ENCODE assay signal across 23 mouse cellular contexts in genomic region chr15:78062467-78062866, GRCm38 (mm10). TPM values are rescaled to one million over a fixed set of nuclear protein-coding genes. Genes with fewer than 3 reads are reported as not detected.
DNase-seq lines count a peak whose midpoint lies in the region; ATAC-seq lines count a peak whose summit lies in the region.
"Had no signal": no experiment of that assay in that cellular context is flagged by ENCODE, and none has a peak within 500 bp of the region (broad histone marks: within the 10 kb centered on the region; RNA-seq: fewer than 3 reads in every experiment).

No protein-coding gene starts in this region.

- intact Hi-C loops in left cerebral cortex, postnatal 14 days (cut with DNase I) = no loop called here

- 75% methylated on average over 14 of the region's 14 CpGs for WGBS in forebrain, embryonic 16.5 days

- no peak overlapping the region for H3K9ac ChIP-seq in forebrain, embryonic 16.5 days (replicated peaks; ENCODE audit: low read depth, low read length)
- H3K9ac ChIP-seq: neural tube, embryonic 15.5 days; stomach, embryonic 15.5 days had no signal

- no peak overlapping the region for H3K4me2 ChIP-seq in forebrain, embryonic 16.5 days (ENCODE audit: low read length)
- H3K4me2 ChIP-seq: midbrain, embryonic 11.5 days; neural tube, embryonic 15.5 days; stomach, embryonic 15.5 days had no signal

- no peak overlapping the region for H3K27ac ChIP-seq in forebrain, embryonic 16.5 days (ENCODE audit: low read length)
- H3K27ac ChIP-seq: heart, embryonic 10.5 days; neural tube, embryonic 15.5 days; stomach, embryonic 15.5 days had no signal

- H3K9me3 ChIP-seq in forebrain, embryonic 16.5 days (ENCODE audit: control insufficient read depth, low read length) = no peaks in the 10 kb centered on the region
- H3K9me3 ChIP-seq: heart, embryonic 10.5 days; neural tube, embryonic 15.5 days; stomach, embryonic 15.5 days had no signal

- 0 out of 2 replicates have a peak, but pooled peaks cover 2% of the 10 kb centered on the region for H3K27me3 ChIP-seq in forebrain, embryonic 16.5 days (replicated peaks; ENCODE audit: control insufficient read depth, insufficient read depth, low read length)
- H3K27me3 ChIP-seq: neural tube, embryonic 15.5 days; stomach, embryonic 15.5 days had no signal

- H3K4me1 ChIP-seq in forebrain, embryonic 16.5 days (replicated peaks; ENCODE audit: control insufficient read depth, insufficient read depth, low read length) = no peaks in the 10 kb centered on the region
- H3K4me1 ChIP-seq: heart, embryonic 10.5 days; stomach, embryonic 15.5 days had no signal

- peak; percentile 84 for ATAC-seq in frontal cortex, adult (ENCODE audit: low TSS enrichment)
- ATAC-seq in forebrain, embryonic 16.5 days = no peak
- ATAC-seq: inflammation-experienced regulatory T-cells, adult 6 months had no signal

- no peak overlapping the region for H3K4me3 ChIP-seq in forebrain, embryonic 16.5 days (replicated peaks; ENCODE audit: low read length)
- H3K4me3 ChIP-seq: heart, embryonic 10.5 days; neural tube, embryonic 15.5 days; stomach, embryonic 15.5 days had no signal

- H3K36me3 ChIP-seq in forebrain, embryonic 16.5 days (ENCODE audit: control insufficient read depth, insufficient read depth) = no peaks in the 10 kb centered on the region
- H3K36me3 ChIP-seq: heart, embryonic 10.5 days; neural tube, embryonic 15.5 days; stomach, embryonic 15.5 days had no signal

- no peak for DNase-seq in frontal cortex, postnatal 14 days (ENCODE audit: low spot score in 2 of 2)
- DNase-seq in MN1 (ENCODE audit: low spot score) = peak; percentile 93
- DNase-seq in cerebellum, postnatal 25 days = peak; percentile 52 to 57
- DNase-seq in left cerebral cortex, postnatal 14 days (ENCODE audit: low spot score in 2 of 2) = peak; percentile 65 to 78
- DNase-seq in layer of hippocampus, postnatal 10 days (ENCODE audit: low spot score in 2 of 2) = no peak
- no peak for DNase-seq in lung, postnatal 10 days
- DNase-seq: adrenal gland, postnatal 25 days; B cell, adult 2 months; gastrocnemius, postnatal 25 days; heart, postnatal 14 days; kidney, adult 9 months; kidney, postnatal 4 days; liver; lung, adult 18-20 months; lung, postnatal 36 days had no signal

RNA-seq across cellular contexts. Expression of gene Cacng2, which starts 57.4 kb away (rescaled TPM):
- 10 to 100 TPM; 60.5 to 68.7 TPM for total RNA-seq in left cerebral cortex, postnatal 14 days (2021)
- 6.9 and 7.1 TPM in 2 replicates for polyA plus RNA-seq in forebrain, embryonic 16.5 days (2015; fragmentation: Nextera tagmentation; extraction: Ambion mirVana)
- total RNA-seq in layer of hippocampus, postnatal 10 days (2021) = 10 to 100 TPM; 36.4 to 40.3 TPM
- total RNA-seq: gastrocnemius, postnatal 25 days; heart, postnatal 14 days had no signal
- polyA plus RNA-seq: heart, embryonic 10.5 days; inflammation-experienced regulatory T-cells, adult 6 months; spleen, adult 2 months had no signal

Comparison
In these comparisons a context has a peak if more than half of its experiments do, and no peak if none do; other contexts are left out.
1. DNase-seq: peak in MN1 (single experiment), cerebellum, postnatal 25 days (2 of 2) and left cerebral cortex, postnatal 14 days (2 of 2); none in frontal cortex, postnatal 14 days (0 of 2), layer of hippocampus, postnatal 10 days (0 of 2) and lung, postnatal 10 days (single experiment).